Mouse (Mus musculus) midbrain, embryonic 15.5 days (tissue): ENCODE measurements around the gene Bach2. TPM values are rescaled to one million over a fixed set of nuclear protein-coding genes. Genes with fewer than 3 reads are reported as not detected.

Experiments
- ATAC-seq: fragments of 200-750 bp; cut with Nextera tagmentation; replicated peaks from 2 replicates; pipeline ENCODE4 v1.8.0; 2017; ENCODE audit warnings: moderate TSS enrichment
- H3K27ac ChIP-seq: fragments of 300-500 bp; sonication (generic); 2 replicates; pipeline ENCODE4 v1.5.1; 2015; ENCODE audit warnings: mild to moderate bottlenecking, inconsistent platforms
- H3K27me3 ChIP-seq: fragments of 300-500 bp; sonication (generic); replicated peaks from 2 replicates; pipeline ENCODE4 v1.6.1; 2015; ENCODE audit warnings: inconsistent platforms
- H3K36me3 ChIP-seq: fragments of 300-500 bp; sonication (generic); replicated peaks from 2 replicates; pipeline ENCODE4 v1.6.1; 2015; ENCODE audit warnings: inconsistent platforms
- H3K4me1 ChIP-seq: fragments of 300-500 bp; sonication (generic); 2 replicates; pipeline ENCODE4 v1.6.1; 2015; ENCODE audit warnings: inconsistent platforms
- H3K4me2 ChIP-seq: fragments of 300-500 bp; sonication (generic); 2 replicates; pipeline ENCODE4 v1.6.1; 2015; ENCODE audit warnings: inconsistent platforms, mild to moderate bottlenecking, moderate library complexity
- H3K4me3 ChIP-seq: fragments of 300-500 bp; sonication (generic); 2 replicates; pipeline ENCODE4 v1.5.1; 2015; ENCODE audit warnings: mild to moderate bottlenecking, inconsistent platforms
- H3K9ac ChIP-seq: fragments of 300-500 bp; sonication (generic); 2 replicates; pipeline ENCODE4 v1.6.1; 2015; ENCODE audit warnings: mild to moderate bottlenecking, inconsistent platforms
- H3K9me3 ChIP-seq: fragments of 300-500 bp; sonication (generic); 2 replicates; pipeline ENCODE4 v1.6.1; 2016; ENCODE audit warnings: inconsistent platforms
- WGBS: fragments of 180-500 bp; shearing (Covaris S2); methylation state at CpG from one replicate; pipeline ENCODE4 v1.1.7; 2015; ENCODE audit warnings: mixed read lengths; 5-methylcytosine and 5-hydroxymethylcytosine counted together
- polyA plus RNA-seq: library from polyadenylated mRNA; unstranded; fragments of >200 nt; fragmentation: Nextera tagmentation; extraction: Ambion mirVana; gene quantifications from 2 replicates; pipeline ENCODE4 v1.2.1, GENCODE M21; 2015

Gene Bach2
- polyA plus RNA-seq, 1 experiment from 2014 or later: 22.3 TPM

GRCm38 (mm10) chr4:32376527-32376948 is 137.9 kb downstream of the Bach2 start:
- Histone ChIP-seq H3K4me3 (no peak overlapping the region), H3K4me1 (peaks cover 33% of the 10 kb centered on the region), H3K9ac (no peak overlapping the region), H3K36me3 (no peaks in the 10 kb centered on the region), H3K4me2 (no peak overlapping the region), H3K27ac (no peak overlapping the region), H3K27me3 (no peaks in the 10 kb centered on the region), H3K9me3 (no peaks in the 10 kb centered on the region)
- ATAC-seq: no peak
- WGBS: 71% methylated on average over 6 of the region's 6 CpGs

- H3K27me3 ChIP-seq: no peaks in the 10 kb centered on the region
- H3K36me3 ChIP-seq: no peaks in the 10 kb centered on the region
- no peaks in the 10 kb centered on the region for H3K9me3 ChIP-seq
- 85% methylated on average over 7 of the region's 7 CpGs for WGBS
- H3K4me1 ChIP-seq: peaks cover 25% of the 10 kb centered on the region
- H3K4me2 ChIP-seq: no peak overlapping the region
- no peak overlapping the region for H3K4me3 ChIP-seq
- H3K9ac ChIP-seq: no peak overlapping the region
- no peak for ATAC-seq
- no peak overlapping the region for H3K27ac ChIP-seq
Observed at GRCm38 (mm10) chr4:32379140-32379539, 140.5 kb downstream of the Bach2 start.

- ATAC-seq: 0 out of 2 replicates have a peak, but pooled peaks have one; percentile 8
- Histone ChIP-seq H3K4me3 (no peak overlapping the region), H3K9me3 (no peaks in the 10 kb centered on the region), H3K4me2 (no peak overlapping the region), H3K27me3 (no peaks in the 10 kb centered on the region), H3K27ac (no peak overlapping the region), H3K4me1 (peaks cover 19% of the 10 kb centered on the region), H3K9ac (no peak overlapping the region), H3K36me3 (no peaks in the 10 kb centered on the region)
- WGBS: 75% methylated on average over 16 of the region's 16 CpGs
Observed at GRCm38 (mm10) chr4:32381666-32382381, 143.2 kb downstream of the Bach2 start.

- 90% methylated on average over 2 of the region's 2 CpGs for WGBS
- Histone ChIP-seq H3K36me3 (no peaks in the 10 kb centered on the region), H3K27ac (no peak overlapping the region), H3K4me2 (no peak overlapping the region), H3K9ac (no peak overlapping the region), H3K4me3 (no peak overlapping the region), H3K27me3 (no peaks in the 10 kb centered on the region), H3K4me1 (peaks cover 51% of the 10 kb centered on the region), H3K9me3 (no peaks in the 10 kb centered on the region)
- no peak for ATAC-seq
Observed at GRCm38 (mm10) chr4:32385121-32385520, 146.5 kb downstream of the Bach2 start.

- Histone ChIP-seq H3K4me3 (no peak overlapping the region), H3K27ac (no peak overlapping the region), H3K36me3 (no peaks in the 10 kb centered on the region), H3K9me3 (no peaks in the 10 kb centered on the region), H3K4me2 (no peak overlapping the region), H3K4me1 (peaks cover 51% of the 10 kb centered on the region), H3K9ac (no peak overlapping the region), H3K27me3 (no peaks in the 10 kb centered on the region)
- ATAC-seq: no peak
- 94% methylated on average over 14 of the region's 14 CpGs for WGBS
Observed at GRCm38 (mm10) chr4:32385623-32386022, 147.0 kb downstream of the Bach2 start.

GRCm38 (mm10) chr4:32386346-32386745 is 147.7 kb downstream of the Bach2 start:
- 80% methylated on average over 10 of the region's 10 CpGs for WGBS
- Histone ChIP-seq H3K27me3 (no peaks in the 10 kb centered on the region), H3K4me3 (no peak overlapping the region), H3K27ac (no peak overlapping the region), H3K4me1 (peaks cover 47% of the 10 kb centered on the region), H3K9ac (no peak overlapping the region), H3K36me3 (no peaks in the 10 kb centered on the region), H3K9me3 (no peaks in the 10 kb centered on the region), H3K4me2 (no peak overlapping the region)
- ATAC-seq: no peak

GRCm38 (mm10) chr4:32386931-32387330 is 148.3 kb downstream of the Bach2 start:
- WGBS: 84% methylated on average over 8 of the region's 8 CpGs

GRCm38 (mm10) chr4:32387479-32388240 is 149.1 kb downstream of the Bach2 start:
- Histone ChIP-seq H3K27ac (0 out of 2 replicates have a peak overlapping the region, but pooled peaks have one; percentile 26), H3K4me1 (peaks cover 35% of the 10 kb centered on the region), H3K36me3 (no peaks in the 10 kb centered on the region), H3K9ac (no peak overlapping the region), H3K4me3 (no peak overlapping the region), H3K9me3 (no peaks in the 10 kb centered on the region), H3K27me3 (no peaks in the 10 kb centered on the region), H3K4me2 (no peak overlapping the region)
- ATAC-seq: no peak
- WGBS: 52% methylated on average over 11 of the region's 11 CpGs

More at GRCm38 (mm10) chr4:32386931-32387330, 148.3 kb downstream of the Bach2 start:
- Histone ChIP-seq H3K9me3 (no peaks in the 10 kb centered on the region), H3K4me3 (no peak overlapping the region), H3K36me3 (no peaks in the 10 kb centered on the region), H3K27ac (0 out of 2 replicates have a peak overlapping the region, but pooled peaks have one; percentile 26), H3K4me2 (no peak overlapping the region), H3K4me1 (peaks cover 43% of the 10 kb centered on the region), H3K27me3 (no peaks in the 10 kb centered on the region), H3K9ac (no peak overlapping the region)
- no peak for ATAC-seq

GRCm38 (mm10) chr4:32388564-32388963 is 150.0 kb downstream of the Bach2 start:
- no peaks in the 10 kb centered on the region for H3K36me3 ChIP-seq
- H3K27me3 ChIP-seq: no peaks in the 10 kb centered on the region
- no peak overlapping the region for H3K4me2 ChIP-seq
- no peak overlapping the region for H3K4me3 ChIP-seq
- H3K9ac ChIP-seq: no peak overlapping the region
- peaks cover 34% of the 10 kb centered on the region for H3K4me1 ChIP-seq
- no peak overlapping the region for H3K27ac ChIP-seq
- no peaks in the 10 kb centered on the region for H3K9me3 ChIP-seq
- no peak for ATAC-seq
- 83% methylated on average over 9 of the region's 9 CpGs for WGBS

- ATAC-seq: peak; percentile 46; the same call in 1 of the 2 replicates
- Histone ChIP-seq H3K4me2 (no peak overlapping the region), H3K9me3 (no peaks in the 10 kb centered on the region), H3K4me3 (no peak overlapping the region), H3K27me3 (no peaks in the 10 kb centered on the region), H3K9ac (no peak overlapping the region), H3K36me3 (no peaks in the 10 kb centered on the region), H3K27ac (no peak overlapping the region), H3K4me1 (peaks cover 39% of the 10 kb centered on the region)
- 36% methylated on average over 14 of the region's 14 CpGs for WGBS
Observed at GRCm38 (mm10) chr4:32389107-32389800, 150.7 kb downstream of the Bach2 start.

- Histone ChIP-seq H3K27me3 (no peaks in the 10 kb centered on the region), H3K4me2 (no peak overlapping the region), H3K9ac (no peak overlapping the region), H3K4me1 (peaks cover 39% of the 10 kb centered on the region), H3K27ac (no peak overlapping the region), H3K4me3 (no peak overlapping the region), H3K36me3 (no peaks in the 10 kb centered on the region), H3K9me3 (no peaks in the 10 kb centered on the region)
- 93% methylated on average over 8 of the region's 8 CpGs for WGBS
- no peak for ATAC-seq
Observed at GRCm38 (mm10) chr4:32391260-32391659, 152.7 kb downstream of the Bach2 start.

GRCm38 (mm10) chr4:32393226-32393625 is 154.6 kb downstream of the Bach2 start:
- no peak overlapping the region for H3K9ac ChIP-seq
- no peak for ATAC-seq
- peaks cover 23% of the 10 kb centered on the region for H3K4me1 ChIP-seq
- no peak overlapping the region for H3K4me3 ChIP-seq
- H3K9me3 ChIP-seq: no peaks in the 10 kb centered on the region
- no peak overlapping the region for H3K4me2 ChIP-seq
- no peak overlapping the region for H3K27ac ChIP-seq
- H3K36me3 ChIP-seq: no peaks in the 10 kb centered on the region
- WGBS: 86% methylated on average over 3 of the region's 3 CpGs
- H3K27me3 ChIP-seq: no peaks in the 10 kb centered on the region
